Mouse (Mus musculus) CH12.LX (cell line): ENCODE results near the gene Pip5kl1. TPM values are rescaled to one million over a fixed set of nuclear protein-coding genes. Genes with fewer than 3 reads are reported as not detected.

Experiments used
- DNase-seq: peaks from one replicate; pipeline ENCODE4 v3.0.0-alpha.2; 2013; ENCODE audit errors: extremely low read depth
- H3K27ac ChIP-seq: 2 replicates; pipeline ENCODE4 v1.5.1; 2012; ENCODE audit warnings: low read depth, mild to moderate bottlenecking, control low read depth, moderate library complexity; ENCODE audit not compliant: insufficient read depth
- H3K27me3 ChIP-seq: replicated peaks from 2 replicates; pipeline ENCODE3; 2012; ENCODE audit warnings: inconsistent platforms
- H3K36me3 ChIP-seq, 2 experiments: replicated peaks in 1 of 2; 2 replicates each; pipeline versions ENCODE3 to v1.6.1; 2012; ENCODE audit warnings: inconsistent platforms in 1 of 2, low read length in 1 of 2, mild to moderate bottlenecking in 1 of 2, mixed read lengths in 1 of 2, moderate library complexity in 1 of 2; ENCODE audit not compliant: control insufficient read depth in 1 of 2, insufficient read depth in 1 of 2
- H3K4me1 ChIP-seq, 2 experiments: 2 replicates each; pipeline ENCODE4 v1.6.1; 2012; ENCODE audit warnings: inconsistent platforms in 1 of 2, moderate library complexity in 1 of 2; ENCODE audit not compliant: insufficient read depth in 2 of 2, control insufficient read depth in 1 of 2
- H3K4me2 ChIP-seq: 2 replicates; pipeline ENCODE4 v1.6.1; 2012; ENCODE audit warnings: low read depth, mild to moderate bottlenecking, control low read depth; ENCODE audit not compliant: poor library complexity, insufficient read depth, severe bottlenecking
- H3K4me3 ChIP-seq, 3 experiments: fragments of 150-350 bp in 1 of 3; sonication (generic) in 1 of 3; replicated peaks in 1 of 3; 2 replicates each; pipeline versions ENCODE3 to v1.5.1; 2011 to 2012; ENCODE audit warnings: low read depth in 2 of 3, low read length in 2 of 3, mild to moderate bottlenecking in 2 of 3, moderate library complexity in 2 of 3, control low read depth in 1 of 3, improper control_type of control experiment in 1 of 3, inconsistent platforms in 1 of 3, mixed read lengths in 1 of 3; ENCODE audit not compliant: poor library complexity in 1 of 3
- H3K79me2 ChIP-seq: replicated peaks from 2 replicates; pipeline ENCODE4 v1.6.1; 2012; ENCODE audit warnings: mild to moderate bottlenecking, moderate library complexity; ENCODE audit not compliant: control insufficient read depth, poor library complexity, insufficient read depth, severe bottlenecking; ENCODE audit errors: extremely low read depth
- H3K9ac ChIP-seq: 2 replicates; pipeline ENCODE4 v1.6.1; 2012; ENCODE audit warnings: low read depth, mild to moderate bottlenecking, control low read depth, moderate library complexity; ENCODE audit not compliant: insufficient read depth
- H3K9me3 ChIP-seq: replicated peaks from 2 replicates; pipeline ENCODE3; 2012; ENCODE audit warnings: low read length, inconsistent platforms, mixed read lengths
- BHLHE40 ChIP-seq: IDR thresholded peaks from 2 replicates; pipeline ENCODE4 v1.6.1; 2011; ENCODE audit warnings: mild to moderate bottlenecking, low read depth, low read length, improper control_type of control experiment
- CHD1 ChIP-seq: IDR thresholded peaks from 2 replicates; pipeline ENCODE4 v1.6.1; 2012; ENCODE audit warnings: low read depth, low read length, improper control_type of control experiment, inconsistent platforms
- CTCF ChIP-seq, 2 experiments: IDR thresholded peaks in 1 of 2; conservative IDR thresholded peaks in 1 of 2; 2 replicates each; pipeline ENCODE4 v1.5.1; 2011 to 2012; ENCODE audit warnings: low read depth in 2 of 2, low read length in 2 of 2, improper control_type of control experiment in 1 of 2, inconsistent platforms in 1 of 2, mild to moderate bottlenecking in 1 of 2, moderate library complexity in 1 of 2
- E2F4 ChIP-seq: IDR thresholded peaks from 2 replicates; pipeline ENCODE4 v1.6.1; 2011; ENCODE audit warnings: low read depth, low read length, improper control_type of control experiment; ENCODE audit not compliant: insufficient replicate concordance
- ELF1 ChIP-seq: IDR thresholded peaks from 2 replicates; pipeline ENCODE4 v1.6.1; 2014; ENCODE audit warnings: low read depth, mild to moderate bottlenecking, inconsistent platforms, low read length, improper control_type of control experiment
- ETS1 ChIP-seq: conservative IDR thresholded peaks from 2 replicates; pipeline ENCODE4 v1.6.1; 2012; ENCODE audit warnings: low read depth, mild to moderate bottlenecking, inconsistent platforms, low read length, improper control_type of control experiment, moderate library complexity
- HCFC1 ChIP-seq: IDR thresholded peaks from 2 replicates; pipeline ENCODE4 v1.6.1; 2012; ENCODE audit warnings: low read depth, mild to moderate bottlenecking, inconsistent platforms, low read length, improper control_type of control experiment
- JUND ChIP-seq: conservative IDR thresholded peaks from 2 replicates; pipeline ENCODE4 v1.6.1; 2011; ENCODE audit warnings: low read depth, low read length, improper control_type of control experiment
- MAX ChIP-seq: IDR thresholded peaks from 2 replicates; pipeline ENCODE4 v1.6.1; 2011; ENCODE audit warnings: low read length, improper control_type of control experiment
- MEF2A ChIP-seq: IDR thresholded peaks from 2 replicates; pipeline ENCODE4 v1.6.1; 2014; ENCODE audit warnings: low read depth, mild to moderate bottlenecking, inconsistent platforms, low read length, improper control_type of control experiment, borderline replicate concordance
- RAD21 ChIP-seq: IDR thresholded peaks from 2 replicates; pipeline ENCODE4 v1.6.1; 2011; ENCODE audit warnings: low read depth, mild to moderate bottlenecking, low read length, improper control_type of control experiment, moderate library complexity
- RCOR1 ChIP-seq: conservative IDR thresholded peaks from 2 replicates; pipeline ENCODE4 v1.6.1; 2012; ENCODE audit warnings: low read depth, mild to moderate bottlenecking, inconsistent platforms, low read length, improper control_type of control experiment
- SIN3A ChIP-seq: IDR thresholded peaks from 2 replicates; pipeline ENCODE4 v1.6.1; 2012; ENCODE audit warnings: low read length, improper control_type of control experiment, inconsistent platforms
- SMC3 ChIP-seq: IDR thresholded peaks from 2 replicates; pipeline ENCODE4 v1.6.1; 2011; ENCODE audit warnings: low read depth, low read length, improper control_type of control experiment
- TBP ChIP-seq: conservative IDR thresholded peaks from 2 replicates; pipeline ENCODE4 v1.6.1; 2011; ENCODE audit warnings: low read depth, low read length, improper control_type of control experiment
- UBTF ChIP-seq: IDR thresholded peaks from 2 replicates; pipeline ENCODE4 v1.6.1; 2012; ENCODE audit warnings: low read depth, mild to moderate bottlenecking, inconsistent platforms, low read length, improper control_type of control experiment, moderate library complexity
- ZC3H11A ChIP-seq: IDR thresholded peaks from 2 replicates; pipeline ENCODE4 v1.6.1; 2012; ENCODE audit warnings: low read depth, mild to moderate bottlenecking, inconsistent platforms, low read length, improper control_type of control experiment
- ZKSCAN1 ChIP-seq: IDR thresholded peaks from 2 replicates; pipeline ENCODE4 v1.6.1; 2012; ENCODE audit warnings: low read depth, inconsistent platforms, low read length, improper control_type of control experiment, borderline replicate concordance
- dilution Hi-C: fragments of 300-500 bp; cut with MboI; formaldehyde crosslinking; loops from 2 replicates; pipeline ENCODE4 v1.14.3; 2020; ENCODE audit warnings: low sequenced_read_pairs; ENCODE audit not compliant: extremely low pct_unique_long_range_greater_than_20kb, extremely low pct_ligation_motif_present
- in situ Hi-C: fragments of 300-500 bp; cut with MboI; formaldehyde crosslinking; loops from 3 replicates; pipeline ENCODE4 v1.14.3; 2019; ENCODE audit warnings: low sequenced_read_pairs, low pct_ligation_motif_present, low pct_unique_long_range_greater_than_20kb, mixed read lengths
- polyA plus RNA-seq: library from polyadenylated mRNA; unstranded; fragments of >175 nt; gene quantifications from 2 replicates; pipeline ENCODE4 v1.2.1, GENCODE M21; 2012; ENCODE audit warnings: low read depth; ENCODE audit not compliant: insufficient read length
- total RNA-seq, 2 experiments: library from RNA; depleted of rRNA; stranded (reverse); fragments of 300-350 nt in 1 of 2; fragments of >200 nt in 1 of 2; gene quantifications; 2 replicates each; pipeline ENCODE4 v1.2.3; 2012 to 2014

The Pip5kl1 gene
- total and polyA plus RNA-seq, 3 experiments, result 0.28 to 0.64 (median 0.57) TPM

DNA sequence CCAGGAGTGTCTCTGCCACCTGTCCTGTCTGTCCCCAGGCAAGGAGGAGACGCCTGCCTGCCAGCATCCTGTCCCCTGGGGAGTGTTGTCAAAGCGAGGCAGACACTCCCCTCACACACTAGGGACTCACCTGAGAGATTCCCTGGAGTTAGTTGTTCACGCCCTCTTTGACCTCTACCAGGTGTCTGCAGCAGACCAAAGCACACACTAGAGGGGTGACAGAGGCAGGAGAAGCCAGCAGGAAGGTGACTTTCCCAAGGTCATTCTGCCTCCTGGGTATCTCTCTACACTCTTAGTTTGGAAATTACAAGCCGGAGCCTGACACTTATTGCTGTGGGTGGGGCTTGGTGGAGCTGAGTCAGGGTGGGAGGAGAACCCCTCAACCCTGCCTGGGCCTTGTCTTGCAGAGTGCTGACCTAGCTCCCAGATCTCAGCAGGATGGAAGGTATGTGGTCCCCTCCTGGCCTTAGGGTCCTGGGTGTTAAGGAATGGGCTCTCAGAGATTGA lies 53.5 kb downstream of the Pip5kl1 start:
- TF ChIP-seq HCFC1 (no peak), RAD21 (no peak), ZKSCAN1 (no peak), CTCF (conservative IDR thresholded peaks at IDR 0.05 in 1 of 2, IDR thresholded peaks at IDR 0.05 in 1 of 2; ENCODE audit: low read depth in 2 of 2, low read length in 2 of 2) (no peak), ZC3H11A (no peak), UBTF (no peak), CHD1 (no peak), RCOR1 (no peak), BHLHE40 (no peak), MEF2A (no peak), JUND (no peak), MAX (no peak), SMC3 (no peak), SIN3A (no peak), ELF1 (no peak)
- H3K36me3 ChIP-seq, result peaks cover 0 to under 1% of the 10 kb centered on the region in 2 experiments
- dilution Hi-C loops (no loop called here), in situ Hi-C loops (no loop called here)
- H3K4me3 ChIP-seq, result no peak overlapping the region
- H3K27ac ChIP-seq, result no peak overlapping the region
- H3K9ac ChIP-seq, result no peak overlapping the region
- no peak overlapping the region for H3K4me2 ChIP-seq
- peaks cover 14 to 33% of the 10 kb centered on the region in 2 experiments for H3K4me1 ChIP-seq
- H3K79me2 ChIP-seq, result no peaks in the 10 kb centered on the region
- H3K9me3 ChIP-seq, result no peaks in the 10 kb centered on the region
- no peaks in the 10 kb centered on the region for H3K27me3 ChIP-seq
- no peak for DNase-seq

DNA sequence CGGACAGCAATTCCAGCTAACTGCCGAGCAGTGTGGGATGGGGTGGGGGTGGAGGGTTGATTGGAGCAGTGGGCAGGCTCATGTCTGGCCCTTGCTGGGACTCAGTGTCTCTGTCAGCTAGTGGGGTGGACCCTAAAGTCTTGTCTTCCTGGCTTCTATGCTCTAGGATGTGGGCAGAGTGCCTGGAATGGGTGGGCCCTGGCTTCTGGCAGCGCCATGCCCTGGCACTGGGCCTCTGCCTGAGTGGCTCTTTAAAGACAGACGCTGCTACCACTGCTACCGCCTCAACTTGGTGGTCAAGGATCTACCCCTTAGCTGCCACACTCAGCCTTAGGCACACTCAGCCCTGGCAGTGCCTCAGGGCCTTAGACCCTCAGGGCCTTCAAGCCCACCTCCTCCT lies 54.1 kb downstream of the Pip5kl1 start:
- no peaks in the 10 kb centered on the region for H3K9me3 ChIP-seq

More for the DNA sequence above, 54.1 kb downstream of the Pip5kl1 start:
- Histone ChIP-seq H3K4me2 (no peak overlapping the region), H3K9ac (no peak overlapping the region), H3K27ac (no peak overlapping the region), H3K27me3 (no peaks in the 10 kb centered on the region), H3K4me1 (peaks cover 14 to 33% of the 10 kb centered on the region in 2 experiments), H3K79me2 (no peaks in the 10 kb centered on the region), H3K4me3 (no peak overlapping the region), H3K36me3 (peaks cover 0 to under 1% of the 10 kb centered on the region in 2 experiments)
- no peak for DNase-seq
- dilution Hi-C loops (no loop called here), in situ Hi-C loops (no loop called here)
- TF ChIP-seq HCFC1 (no peak), ETS1 (no peak), TBP (no peak), BHLHE40 (no peak), E2F4 (no peak)
